Mouse (Mus musculus): ENCODE results near the gene Pim3. TPM values are rescaled to one million over a fixed set of nuclear protein-coding genes. Genes with fewer than 3 reads are reported as not detected.

Gene Pim3
- polyA plus RNA-seq, 1 experiment from 2014 or later: 77.7 TPM

GRCm38 (mm10) chr15:88903086-88903485, 41.1 kb downstream of the Pim3 start:
- Histone ChIP-seq H3K9ac (replicated peaks; ENCODE audit: low read length) (no peak overlapping the region), H3K4me2 (replicated peaks; ENCODE audit: low read depth, low read length) (no peak overlapping the region), H3K27me3 (ENCODE audit: insufficient read depth, low read length) (no peaks in the 10 kb centered on the region), H3K4me3 (ENCODE audit: low read length) (no peak overlapping the region), H3K9me3 (ENCODE audit: low read length) (no peaks in the 10 kb centered on the region), H3K27ac (ENCODE audit: low read length) (no peak overlapping the region), H3K4me1 (ENCODE audit: insufficient read depth, low read length) (no peaks in the 10 kb centered on the region), H3K36me3 (ENCODE audit: insufficient read depth, low read length) (no peaks in the 10 kb centered on the region)
- no peak for ATAC-seq (ENCODE audit: low FRiP score, low TSS enrichment)
- 88% methylated on average over 1 of the region's 1 CpGs for WGBS

GRCm38 (mm10) chr15:88904056-88904811, 42.2 kb downstream of the Pim3 start:
- Histone ChIP-seq H3K4me2 (replicated peaks; ENCODE audit: low read depth, low read length) (no peak overlapping the region), H3K27me3 (ENCODE audit: insufficient read depth, low read length) (no peaks in the 10 kb centered on the region), H3K4me3 (ENCODE audit: low read length) (no peak overlapping the region), H3K27ac (ENCODE audit: low read length) (no peak overlapping the region), H3K36me3 (ENCODE audit: insufficient read depth, low read length) (no peaks in the 10 kb centered on the region), H3K9me3 (ENCODE audit: low read length) (no peaks in the 10 kb centered on the region), H3K9ac (replicated peaks; ENCODE audit: low read length) (no peak overlapping the region), H3K4me1 (ENCODE audit: insufficient read depth, low read length) (no peaks in the 10 kb centered on the region)
- WGBS: 86% methylated on average over 14 of the region's 14 CpGs
- no peak for ATAC-seq (ENCODE audit: low FRiP score, low TSS enrichment)

DNA sequence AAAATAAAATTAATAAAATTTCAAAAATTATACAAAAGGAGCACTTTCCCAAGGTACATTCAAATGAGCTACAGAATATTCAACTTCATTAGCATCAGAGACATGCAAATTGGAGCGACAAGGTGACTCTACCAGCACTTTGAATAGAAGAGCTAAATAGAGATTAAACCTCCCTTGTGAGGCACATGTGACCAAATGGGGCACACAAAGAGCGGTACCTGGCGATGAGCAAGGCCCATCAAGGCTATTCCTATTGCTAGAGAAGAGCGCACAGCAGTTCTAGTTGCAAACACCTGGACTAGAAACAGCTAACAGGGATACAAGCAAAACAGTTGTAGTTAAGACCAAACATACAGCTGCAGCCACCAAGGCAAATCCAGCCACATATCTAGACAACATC, 44.4 kb downstream of the Pim3 start:
- Histone ChIP-seq H3K4me1 (ENCODE audit: insufficient read depth, low read length) (no peaks in the 10 kb centered on the region), H3K9ac (replicated peaks; ENCODE audit: low read length) (no peak overlapping the region), H3K4me3 (ENCODE audit: low read length) (no peak overlapping the region), H3K27ac (ENCODE audit: low read length) (no peak overlapping the region), H3K9me3 (ENCODE audit: low read length) (no peaks in the 10 kb centered on the region), H3K4me2 (replicated peaks; ENCODE audit: low read depth, low read length) (no peak overlapping the region), H3K36me3 (ENCODE audit: insufficient read depth, low read length) (no peaks in the 10 kb centered on the region), H3K27me3 (ENCODE audit: insufficient read depth, low read length) (no peaks in the 10 kb centered on the region)
- 77% methylated on average over 4 of the region's 4 CpGs for WGBS
- ATAC-seq (ENCODE audit: low FRiP score, low TSS enrichment): no peak

DNA sequence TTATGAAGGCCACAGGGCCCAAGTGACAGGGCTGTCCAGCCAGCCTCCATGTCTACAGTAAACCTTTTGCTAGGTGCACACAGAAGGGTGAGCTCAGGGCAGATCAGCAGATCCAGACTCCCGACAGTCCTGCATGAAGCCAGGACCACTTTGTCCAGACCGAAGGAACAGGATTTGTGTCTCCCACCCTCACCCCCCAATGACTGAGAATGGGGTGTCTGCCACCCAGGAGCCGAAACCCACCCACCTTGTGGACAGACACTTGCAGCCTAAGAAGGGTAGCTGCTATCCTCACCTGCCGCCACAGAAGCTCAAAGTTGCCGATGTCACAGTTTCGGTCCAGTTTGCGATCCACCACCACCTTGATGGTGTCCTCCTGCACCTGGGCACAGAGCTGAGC, 53.1 kb downstream of the Pim3 start:
- Histone ChIP-seq H3K4me3 (ENCODE audit: low read length) (no peak overlapping the region), H3K27ac (ENCODE audit: low read length) (no peak overlapping the region), H3K4me2 (replicated peaks; ENCODE audit: low read depth, low read length) (no peak overlapping the region), H3K27me3 (ENCODE audit: insufficient read depth, low read length) (no peaks in the 10 kb centered on the region), H3K9ac (replicated peaks; ENCODE audit: low read length) (no peak overlapping the region), H3K4me1 (ENCODE audit: insufficient read depth, low read length) (no peaks in the 10 kb centered on the region), H3K36me3 (ENCODE audit: insufficient read depth, low read length) (no peaks in the 10 kb centered on the region), H3K9me3 (ENCODE audit: low read length) (no peaks in the 10 kb centered on the region)
- 93% methylated on average over 7 of the region's 7 CpGs for WGBS
- no peak for ATAC-seq (ENCODE audit: low FRiP score, low TSS enrichment)

Other genes starting within 250 kb of the Pim3 start
- gene Brd1, start 128.0 kb upstream of the Pim3 start, polyA plus RNA-seq (2015; fragmentation: Nextera tagmentation; extraction: Ambion mirVana): 19.1 and 21.1 TPM in 2 replicates
- 22.0 and 23.1 TPM in 2 replicates for gene Zbed4, start 110.5 kb upstream of the Pim3 start, polyA plus RNA-seq (2015; fragmentation: Nextera tagmentation; extraction: Ambion mirVana)
- gene Alg12, start 42.9 kb upstream of the Pim3 start, polyA plus RNA-seq (2015; fragmentation: Nextera tagmentation; extraction: Ambion mirVana): 15.7 and 16.9 TPM in 2 replicates
- 118 and 133 TPM in 2 replicates for gene Creld2, start 42.5 kb upstream of the Pim3 start, polyA plus RNA-seq (2015; fragmentation: Nextera tagmentation; extraction: Ambion mirVana)
- gene Ttll8, start 92.2 kb downstream of the Pim3 start, polyA plus RNA-seq (2015; fragmentation: Nextera tagmentation; extraction: Ambion mirVana): not detected in 2 replicates
- 0.06 TPM in 1 of 2 replicates, not detected in the other for gene Mlc1, start 116.8 kb downstream of the Pim3 start, polyA plus RNA-seq (2015; fragmentation: Nextera tagmentation; extraction: Ambion mirVana)
- gene Mov10l1, start 120.7 kb downstream of the Pim3 start, polyA plus RNA-seq (2015; fragmentation: Nextera tagmentation; extraction: Ambion mirVana): 0.31 TPM in 1 of 2 replicates, not detected in the other
- gene Panx2, start 197.5 kb downstream of the Pim3 start, polyA plus RNA-seq (2015; fragmentation: Nextera tagmentation; extraction: Ambion mirVana): 0.04 and 0.23 TPM in 2 replicates
- gene Trabd, start 212.9 kb downstream of the Pim3 start, polyA plus RNA-seq (2015; fragmentation: Nextera tagmentation; extraction: Ambion mirVana): 53.8 and 60.3 TPM in 2 replicates
- 19.7 and 19.8 TPM in 2 replicates for gene Selenoo, start 226.9 kb downstream of the Pim3 start, polyA plus RNA-seq (2015; fragmentation: Nextera tagmentation; extraction: Ambion mirVana)

Data from kidney, embryonic 16.5 days (tissue).